Mouse (Mus musculus): ENCODE data around the gene Cpa2. TPM values are rescaled to one million over a fixed set of nuclear protein-coding genes. Genes with fewer than 3 reads are reported as not detected.

The Cpa2 gene
- polyA plus RNA-seq (2015; fragmentation: Nextera tagmentation; extraction: Ambion mirVana), result 327 and 654 TPM in 2 replicates

DNA sequence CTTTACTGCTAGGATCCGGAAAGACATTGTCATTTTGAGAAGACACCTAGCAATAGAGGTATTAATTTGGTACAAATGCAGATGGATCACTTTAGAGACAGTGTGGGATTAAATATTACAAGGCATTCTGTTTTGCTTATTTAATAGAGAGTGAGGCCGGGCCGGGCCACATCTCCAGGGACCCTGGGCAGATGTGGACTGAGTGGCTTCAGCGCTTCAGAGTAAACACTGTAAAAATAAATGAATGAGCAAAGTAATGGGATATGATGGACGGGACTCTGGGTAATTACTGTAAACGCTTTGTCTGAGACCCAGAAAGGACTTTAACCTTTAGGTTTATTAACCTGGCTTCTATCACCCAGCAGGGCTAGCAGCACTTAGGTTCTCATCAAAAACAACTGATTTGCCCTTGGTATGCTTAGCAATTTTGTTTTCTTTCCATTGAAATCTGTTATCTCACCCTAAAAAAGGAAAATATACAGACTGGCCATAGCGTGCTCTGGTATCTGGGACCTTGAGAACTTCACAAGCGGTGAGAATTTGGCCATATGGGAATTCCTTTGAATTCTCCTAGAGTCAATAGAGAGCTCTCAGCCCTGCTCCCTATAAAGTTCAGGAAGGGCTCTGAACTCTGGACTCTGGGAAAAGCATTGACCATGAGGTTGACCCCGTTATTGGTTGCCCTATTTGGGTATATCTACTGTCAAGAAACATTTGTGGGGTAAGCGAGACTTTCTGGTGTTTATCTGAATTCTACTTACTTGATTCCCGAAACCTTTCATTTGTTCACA is at the start of gene Cpa2:
Cpa2 (plus strand) TSS at position 574 of the 791 bp plus-strand sequence.
- WGBS, result 44% methylated on average over 11 of the region's 11 CpGs
- no peaks in the 10 kb centered on the region for H3K36me3 ChIP-seq
- no peak within 1 kb of the TSS for H3K9ac ChIP-seq
- H3K4me1 ChIP-seq (replicated peaks), result peaks cover 21% of the 10 kb centered on the region; the same call in 1 of the 2 replicates
- H3K27me3 ChIP-seq (replicated peaks), result no peaks in the 10 kb centered on the region
- ATAC-seq, result peak; percentile 65
- H3K9me3 ChIP-seq, result no peaks in the 10 kb centered on the region
- no peak within 1 kb of the TSS for H3K27ac ChIP-seq
- no peak within 1 kb of the TSS for H3K4me2 ChIP-seq (replicated peaks)
- no peak within 1 kb of the TSS for H3K4me3 ChIP-seq (replicated peaks)

DNA sequence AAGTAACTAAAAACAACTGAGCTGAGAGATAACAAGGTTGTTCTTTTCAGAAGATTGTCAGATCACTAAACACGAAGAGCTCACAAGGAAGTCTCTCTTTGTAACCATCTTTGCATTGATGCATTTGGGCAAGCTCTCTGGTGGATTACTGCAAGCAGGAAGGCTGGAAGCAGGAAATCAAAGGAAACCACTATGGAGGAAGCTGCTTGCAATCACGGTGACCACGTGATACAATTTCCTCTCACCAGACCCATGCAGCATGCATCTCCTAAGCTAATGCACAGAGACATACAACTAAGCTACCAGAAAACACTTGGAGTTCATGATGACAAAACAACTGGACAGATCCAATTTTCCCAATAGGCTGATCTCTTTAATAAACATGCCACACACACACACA is 42.3 kb upstream of the Cpa2 start:
- Histone ChIP-seq H3K27ac (no peak overlapping the region), H3K36me3 (peaks cover 16% of the 10 kb centered on the region), H3K4me1 (replicated peaks) (no peaks in the 10 kb centered on the region), H3K9ac (no peak overlapping the region), H3K27me3 (replicated peaks) (no peaks in the 10 kb centered on the region), H3K4me3 (replicated peaks) (no peak overlapping the region), H3K9me3 (no peaks in the 10 kb centered on the region), H3K4me2 (replicated peaks) (no peak overlapping the region)
- no peak for ATAC-seq
- 79% methylated on average over 3 of the region's 3 CpGs for WGBS

DNA sequence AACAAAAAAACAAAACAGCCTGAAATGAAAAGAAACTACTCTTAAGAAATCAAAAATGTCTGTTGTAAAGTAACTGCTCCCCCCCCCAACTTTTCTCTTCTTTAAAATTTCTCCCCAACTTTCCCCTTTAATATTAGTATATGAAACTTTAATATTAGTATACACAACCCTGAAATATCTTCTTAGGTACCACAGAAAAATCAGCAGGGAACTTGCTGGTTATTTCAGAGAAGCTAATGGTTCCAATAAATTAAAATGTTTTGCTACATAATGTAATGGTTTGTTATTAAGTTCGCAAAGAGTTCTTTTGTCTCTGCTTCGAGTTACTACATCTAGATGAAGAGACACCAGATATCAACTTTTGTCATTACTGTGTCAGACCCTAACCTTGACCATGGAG is 32.6 kb upstream of the Cpa2 start:
- H3K4me2 ChIP-seq (replicated peaks), result peak overlapping the region; percentile 67
- ATAC-seq, result no peak
- peak overlapping the region; percentile 95 for H3K27ac ChIP-seq
- H3K9me3 ChIP-seq, result no peaks in the 10 kb centered on the region
- no peaks in the 10 kb centered on the region for H3K27me3 ChIP-seq (replicated peaks)
- H3K9ac ChIP-seq, result peak overlapping the region; percentile 64
- 0 out of 2 replicates have a peak, but pooled peaks cover 8% of the 10 kb centered on the region for H3K36me3 ChIP-seq
- peak overlapping the region; percentile 49 for H3K4me3 ChIP-seq (replicated peaks)
- 3% methylated on average over 2 of the region's 2 CpGs for WGBS
- 0 out of 2 replicates have a peak, but pooled peaks cover 3% of the 10 kb centered on the region for H3K4me1 ChIP-seq (replicated peaks)

DNA sequence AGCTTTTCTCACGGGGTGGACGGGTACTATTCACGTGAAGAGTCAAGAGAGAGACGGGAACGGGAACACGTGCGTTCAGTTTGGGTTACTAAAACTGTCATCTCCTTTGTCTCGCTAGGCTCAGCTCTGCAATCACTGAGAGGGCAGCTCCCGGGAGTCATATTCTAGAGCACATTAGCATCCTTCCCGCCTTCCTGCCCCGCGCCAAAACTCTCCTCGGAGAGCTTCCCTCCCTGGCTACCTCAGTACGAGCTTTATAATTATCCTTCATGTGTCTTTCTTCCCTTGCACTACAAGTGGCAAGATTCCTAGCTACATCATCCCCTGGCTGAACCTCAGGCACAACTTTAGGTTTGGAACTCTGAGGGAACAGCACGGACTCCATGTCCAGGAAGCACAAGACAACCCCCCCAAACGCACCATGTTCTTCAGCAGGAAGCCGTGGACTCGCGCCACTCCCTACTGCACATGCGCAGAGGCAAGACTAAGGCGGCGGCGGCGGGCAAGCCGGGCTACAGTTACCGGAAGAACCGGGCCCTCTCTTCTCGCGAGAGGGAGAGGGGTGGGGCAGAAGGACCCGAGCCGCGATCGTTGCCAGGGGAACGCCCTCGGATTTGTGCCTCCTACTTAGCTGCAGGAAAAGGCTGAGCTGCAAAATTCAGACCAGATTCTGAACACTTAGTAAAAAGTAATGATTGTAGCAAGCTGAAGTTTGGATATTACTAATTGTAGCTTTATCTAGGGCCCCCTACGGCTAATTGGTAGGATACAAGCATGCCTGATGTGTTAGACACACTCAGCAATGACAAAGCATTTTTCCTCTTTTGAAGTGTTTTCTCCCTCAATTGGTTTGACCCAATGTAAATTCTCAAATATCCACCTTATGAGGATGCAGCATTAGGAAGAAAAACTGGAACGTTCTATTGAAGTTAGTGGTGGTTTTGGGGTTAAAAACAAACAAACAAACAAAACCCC is 31.8 kb upstream of the Cpa2 start, which contains the start of the genes Tmem209 and Ssmem1:
Tmem209 (minus strand) TSS at position 519 of the 975 bp plus-strand sequence.
Ssmem1 (plus strand) TSS at position 585 of the 975 bp plus-strand sequence.
- H3K27me3 ChIP-seq (replicated peaks), result no peaks in the 10 kb centered on the region
- 0 out of 2 replicates have a peak, but pooled peaks cover 3% of the 10 kb centered on the region for H3K4me1 ChIP-seq (replicated peaks)
- H3K36me3 ChIP-seq, result 0 out of 2 replicates have a peak, but pooled peaks cover 8% of the 10 kb centered on the region
- no peaks in the 10 kb centered on the region for H3K9me3 ChIP-seq
- peak within 1 kb of the TSS; percentile 64 for H3K9ac ChIP-seq
- ATAC-seq, result peak; percentile 99
- WGBS, result under 1% methylated on average over 37 of the region's 37 CpGs
- peak within 1 kb of the TSS; percentile 95 for H3K27ac ChIP-seq
- peak within 1 kb of the TSS; percentile 67 for H3K4me2 ChIP-seq (replicated peaks)
- peak within 1 kb of the TSS; percentile 49 for H3K4me3 ChIP-seq (replicated peaks)

DNA sequence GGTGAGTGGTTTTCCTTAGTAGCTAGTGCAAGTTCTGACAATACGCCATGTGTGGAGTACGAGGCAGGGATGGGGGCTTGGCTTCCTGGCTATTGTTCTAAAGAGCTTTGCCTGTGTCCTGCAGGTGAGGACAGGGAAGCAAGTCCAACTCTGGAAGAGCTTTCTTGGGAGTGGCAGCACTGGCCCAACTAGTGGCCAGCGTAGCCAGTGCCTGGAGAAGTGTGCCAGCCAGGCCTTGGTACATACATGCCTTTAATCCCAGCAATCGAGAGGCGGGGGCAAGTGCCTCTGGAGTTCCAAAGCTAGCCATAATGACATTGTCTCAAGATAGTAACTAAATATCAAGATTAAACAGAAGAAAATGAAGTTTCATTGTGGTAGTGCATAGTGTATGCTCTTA is 31.1 kb upstream of the Cpa2 start:
- ATAC-seq, result no peak
- Histone ChIP-seq H3K9ac (no peak overlapping the region), H3K9me3 (no peaks in the 10 kb centered on the region), H3K4me1 (replicated peaks) (0 out of 2 replicates have a peak, but pooled peaks cover 3% of the 10 kb centered on the region), H3K27ac (peak overlapping the region; percentile 76), H3K36me3 (0 out of 2 replicates have a peak, but pooled peaks cover 4% of the 10 kb centered on the region), H3K4me2 (replicated peaks) (peak overlapping the region; percentile 67; the same call in 1 of the 2 replicates), H3K4me3 (replicated peaks) (no peak overlapping the region), H3K27me3 (replicated peaks) (no peaks in the 10 kb centered on the region)
- 70% methylated on average over 5 of the region's 5 CpGs for WGBS

DNA sequence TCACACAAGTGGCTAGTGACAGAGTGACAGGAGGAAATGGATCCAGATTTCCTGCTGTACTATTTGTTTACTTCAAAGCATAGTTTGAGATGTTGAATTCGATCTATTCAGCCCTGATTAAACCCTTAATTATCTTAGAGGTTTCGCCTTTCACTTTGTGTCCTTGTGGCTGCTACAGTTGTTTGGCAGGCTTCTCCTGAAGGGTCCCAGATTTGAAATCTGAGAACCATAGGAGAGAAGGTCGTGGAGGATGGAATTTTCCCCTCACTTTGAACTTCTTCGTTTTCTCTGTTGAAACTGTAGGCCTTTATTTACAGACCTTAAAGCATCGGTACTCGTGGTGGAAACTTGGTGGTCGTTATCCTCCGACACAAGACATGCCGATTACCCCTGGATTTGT is 27.1 kb upstream of the Cpa2 start:
- no peak for ATAC-seq
- Histone ChIP-seq H3K27me3 (replicated peaks) (no peaks in the 10 kb centered on the region), H3K36me3 (no peaks in the 10 kb centered on the region), H3K9ac (no peak overlapping the region), H3K4me3 (replicated peaks) (no peak overlapping the region), H3K4me1 (replicated peaks) (0 out of 2 replicates have a peak, but pooled peaks cover 3% of the 10 kb centered on the region), H3K27ac (no peak overlapping the region), H3K9me3 (no peaks in the 10 kb centered on the region), H3K4me2 (replicated peaks) (no peak overlapping the region)
- whole genome bisulfite sequencing, result 15% methylated on average over 9 of the region's 9 CpGs

DNA sequence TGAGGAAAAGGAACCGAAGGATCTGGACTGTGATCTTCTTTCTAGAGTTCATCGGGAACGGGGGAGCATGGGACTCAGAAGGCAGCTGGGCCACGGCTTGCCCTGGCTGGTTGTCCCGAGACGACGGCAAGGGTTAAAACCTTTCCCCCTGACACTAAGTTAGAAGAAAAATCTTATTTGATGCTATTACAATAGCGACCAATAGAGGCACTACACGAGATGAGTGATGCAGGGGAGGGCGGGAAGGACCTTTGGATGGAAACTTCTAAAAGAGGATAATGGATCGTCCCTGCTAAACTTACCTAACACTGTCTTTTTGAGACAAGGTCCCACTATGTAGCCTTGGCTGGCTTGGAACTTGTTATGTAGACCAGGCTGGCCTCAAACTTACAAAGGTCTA is 21.0 kb upstream of the Cpa2 start:
- H3K4me2 ChIP-seq (replicated peaks), result no peak overlapping the region
- no peak overlapping the region for H3K9ac ChIP-seq
- no peak overlapping the region for H3K27ac ChIP-seq
- H3K36me3 ChIP-seq, result no peaks in the 10 kb centered on the region
- 70% methylated on average over 11 of the region's 11 CpGs for WGBS
- no peaks in the 10 kb centered on the region for H3K9me3 ChIP-seq
- ATAC-seq, result no peak
- H3K4me3 ChIP-seq (replicated peaks), result no peak overlapping the region
- 0 out of 2 replicates have a peak, but pooled peaks cover 4% of the 10 kb centered on the region for H3K4me1 ChIP-seq (replicated peaks)
- no peaks in the 10 kb centered on the region for H3K27me3 ChIP-seq (replicated peaks)

DNA sequence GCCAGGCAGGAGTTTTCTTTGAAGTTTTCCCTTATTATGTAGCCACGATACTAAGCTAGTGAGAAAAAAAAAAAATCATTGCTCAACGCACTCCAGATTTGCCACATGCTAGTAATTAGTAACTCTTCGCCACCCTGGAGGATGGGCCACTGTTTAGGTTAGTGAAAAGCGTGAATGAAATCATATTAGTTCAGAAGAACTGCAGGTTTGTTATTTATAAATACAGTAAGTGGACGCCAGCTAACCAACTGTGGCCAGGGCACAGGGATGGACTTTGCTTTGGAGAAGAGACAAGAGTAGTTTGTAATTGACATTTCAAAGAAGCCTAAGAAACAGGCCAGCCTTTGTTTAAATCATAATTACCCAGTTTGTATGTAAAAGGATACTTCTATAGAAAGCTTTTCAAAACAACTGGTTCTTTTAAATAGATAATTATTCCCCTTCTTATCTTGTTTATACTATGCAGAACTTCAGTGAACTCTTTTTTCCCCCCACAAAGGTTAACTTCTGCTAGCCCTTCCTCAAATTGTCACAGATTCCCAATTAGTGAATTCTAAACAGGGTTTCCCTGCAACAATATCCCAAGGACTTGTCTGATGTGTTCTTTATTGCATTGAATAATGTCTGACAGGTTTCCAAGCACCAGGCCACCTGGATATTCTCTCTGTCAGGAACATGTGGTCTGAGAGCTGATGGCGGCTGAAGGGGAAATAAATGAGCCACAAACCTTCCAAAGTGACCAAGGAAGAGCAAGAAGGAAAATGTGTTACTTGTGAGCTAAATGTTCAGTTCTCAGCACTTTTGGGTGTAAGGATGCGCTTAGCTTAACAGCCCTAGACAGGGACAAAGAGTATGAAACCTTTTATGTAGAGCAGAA is 15.7 kb upstream of the Cpa2 start:
- H3K9ac ChIP-seq, result no peak overlapping the region

DNA sequence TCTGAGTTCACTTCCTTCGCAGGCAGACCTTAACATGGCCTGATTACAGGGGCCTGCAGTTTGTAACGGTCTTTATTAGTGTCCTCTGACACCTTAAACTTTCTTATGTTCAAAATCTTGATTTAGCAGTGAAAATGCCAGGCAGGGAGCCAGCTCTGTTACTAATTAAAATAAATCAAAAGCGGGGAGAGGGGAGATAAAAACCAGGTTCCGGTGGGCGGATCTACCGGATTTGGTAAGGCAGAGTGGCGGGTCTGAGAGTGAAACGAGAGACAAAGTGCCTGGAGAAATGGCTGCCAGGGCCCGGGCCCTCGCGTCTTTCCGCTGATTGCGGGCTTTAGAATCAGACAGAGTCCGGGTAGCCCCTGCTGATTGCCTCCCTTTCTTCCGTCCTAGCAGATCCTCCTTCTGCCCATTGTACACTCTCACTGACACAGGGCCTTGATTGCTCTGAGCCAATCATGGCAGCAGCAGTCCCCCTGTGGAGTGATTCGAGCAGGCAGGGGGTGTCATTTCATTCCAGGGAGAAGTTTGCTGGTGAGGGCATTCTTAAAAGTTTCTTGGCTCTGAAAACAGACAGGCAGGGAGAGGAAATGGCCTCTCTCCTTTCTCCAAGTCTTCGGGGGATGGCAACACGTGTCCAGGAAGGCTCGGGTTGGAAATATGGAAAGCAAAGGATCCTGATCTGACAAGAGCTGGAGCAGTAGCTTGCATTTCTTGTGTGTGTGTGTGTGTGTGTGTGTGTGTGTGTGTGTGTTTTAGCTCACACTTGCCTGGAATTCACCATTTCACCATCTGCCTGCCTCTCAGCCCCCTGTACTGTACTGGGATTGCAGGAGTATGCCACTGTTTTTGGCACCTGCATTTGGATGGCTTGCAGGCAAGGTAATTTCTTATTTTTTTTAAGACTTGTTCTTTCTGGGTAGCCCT is 14.5 kb upstream of the Cpa2 start:
- Histone ChIP-seq H3K4me3 (replicated peaks) (no peak overlapping the region), H3K9me3 (no peaks in the 10 kb centered on the region), H3K9ac (no peak overlapping the region), H3K27me3 (replicated peaks) (no peaks in the 10 kb centered on the region), H3K4me2 (replicated peaks) (0 out of 2 replicates have a peak overlapping the region, but pooled peaks have one; percentile 21), H3K4me1 (replicated peaks) (peaks cover 17% of the 10 kb centered on the region; the same call in 1 of the 2 replicates), H3K27ac (peak overlapping the region; percentile 79), H3K36me3 (no peaks in the 10 kb centered on the region)
- ATAC-seq, result peak; percentile 55
- WGBS, result 22% methylated on average over 19 of the region's 19 CpGs

More for the DNA sequence above, 15.7 kb upstream of the Cpa2 start:
- H3K4me2 ChIP-seq (replicated peaks), result no peak overlapping the region
- peaks cover 17% of the 10 kb centered on the region; the same call in 1 of the 2 replicates for H3K4me1 ChIP-seq (replicated peaks)
- no peaks in the 10 kb centered on the region for H3K36me3 ChIP-seq
- WGBS, result 44% methylated on average over 7 of the region's 7 CpGs
- no peaks in the 10 kb centered on the region for H3K27me3 ChIP-seq (replicated peaks)
- ATAC-seq, result no peak
- H3K4me3 ChIP-seq (replicated peaks), result no peak overlapping the region
- H3K27ac ChIP-seq, result peak overlapping the region; percentile 52
- H3K9me3 ChIP-seq, result no peaks in the 10 kb centered on the region

DNA sequence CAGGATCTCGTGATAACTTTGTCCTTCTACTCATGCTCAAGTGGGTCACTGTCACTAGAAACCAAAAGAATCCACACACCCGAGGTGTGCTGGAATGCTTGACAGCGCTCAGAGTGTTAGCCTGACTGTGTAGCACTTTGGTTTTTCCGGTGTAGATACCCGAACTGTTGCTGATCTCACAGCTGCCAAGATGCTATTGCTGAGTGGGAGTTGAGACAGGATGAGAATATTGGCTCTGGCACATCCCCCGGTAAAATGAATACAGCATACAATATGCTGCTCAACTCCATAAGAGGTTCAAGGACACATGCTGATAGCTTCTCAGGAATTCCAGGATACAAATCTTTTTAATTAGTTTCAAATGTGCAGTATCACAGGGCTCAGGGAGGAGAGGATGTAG is 12.6 kb upstream of the Cpa2 start:
- ATAC-seq, result no peak
- Histone ChIP-seq H3K36me3 (no peaks in the 10 kb centered on the region), H3K9ac (no peak overlapping the region), H3K4me3 (replicated peaks) (no peak overlapping the region), H3K27me3 (replicated peaks) (no peaks in the 10 kb centered on the region), H3K4me2 (replicated peaks) (no peak overlapping the region), H3K4me1 (replicated peaks) (peaks cover 17% of the 10 kb centered on the region; the same call in 1 of the 2 replicates), H3K9me3 (no peaks in the 10 kb centered on the region), H3K27ac (0 out of 2 replicates have a peak overlapping the region, but pooled peaks have one; percentile 4)
- 61% methylated on average over 6 of the region's 6 CpGs for WGBS

Measured in intestine, embryonic 15.5 days (tissue).